Mouse (Mus musculus): ENCODE measurements at regions not wholly inside any gene's neighbourhood (a gene's known extent, or its start where the extent isn't known, plus 50 kb on each side); places are given as distances from the start of the nearest gene placed in this dataset.

GRCm38 (mm10) chr17:52196811-52197210 lies 363.7 kb upstream of the Satb1 start:
- Histone ChIP-seq H3K79me2 (ENCODE audit: control insufficient read depth, insufficient read depth, low read length, poor library complexity) (no peaks in the 10 kb centered on the region), H3K4me3 (ENCODE audit: control insufficient read depth in 1 of 2, insufficient read depth in 1 of 2, low read depth in 2 of 2, low read length in 2 of 2) (no peak overlapping the region), H3K4me1 (ENCODE audit: control insufficient read depth in 1 of 2, insufficient read depth in 2 of 2, low read length in 2 of 2) (no peaks in the 10 kb centered on the region), H3K27me3 (ENCODE audit: control insufficient read depth in 1 of 2, insufficient read depth in 2 of 2, low read length in 2 of 2) (no peaks in the 10 kb centered on the region), H3K27ac (ENCODE audit: control insufficient read depth, low read depth, low read length) (no peak overlapping the region), H3K9me3 (replicated peaks; ENCODE audit: insufficient read depth, low read length) (no peaks in the 10 kb centered on the region), H3K9ac (ENCODE audit: control insufficient read depth, low read depth, low read length, poor library complexity, severe bottlenecking) (no peak overlapping the region), H3K36me3 (ENCODE audit: control insufficient read depth in 1 of 2, insufficient read depth in 2 of 2, low read length in 2 of 2) (no peaks in the 10 kb centered on the region)
- DNase-seq (ENCODE audit: low read depth, low spot score): no peak
- TF ChIP-seq ELF1 (IDR thresholded peaks at IDR 0.05; ENCODE audit: low read depth, low read length) (no peak), SIN3A (IDR thresholded peaks at IDR 0.05; ENCODE audit: low read length) (no peak), MYC (IDR thresholded peaks at IDR 0.05; ENCODE audit: low read depth, low read length) (no peak), UBTF (IDR thresholded peaks at IDR 0.05; ENCODE audit: borderline replicate concordance, insufficient read depth, low read depth, low read length) (no peak), POLR2AphosphoS5 (IDR thresholded peaks at IDR 0.05; ENCODE audit: borderline replicate concordance, low read depth, low read length) (no peak), HCFC1 (IDR thresholded peaks at IDR 0.05; ENCODE audit: low read depth, low read length) (no peak), ZNF384 (IDR thresholded peaks at IDR 0.05; ENCODE audit: low read depth, low read length) (no peak)

GRCm38 (mm10) chr17:52195804-52196203 lies 362.7 kb upstream of the Satb1 start:
- Histone ChIP-seq H3K27me3 (ENCODE audit: control insufficient read depth in 1 of 2, insufficient read depth in 2 of 2, low read length in 2 of 2) (no peaks in the 10 kb centered on the region), H3K4me3 (ENCODE audit: control insufficient read depth in 1 of 2, insufficient read depth in 1 of 2, low read depth in 2 of 2, low read length in 2 of 2) (no peak overlapping the region), H3K79me2 (ENCODE audit: control insufficient read depth, insufficient read depth, low read length, poor library complexity) (no peaks in the 10 kb centered on the region), H3K36me3 (ENCODE audit: control insufficient read depth in 1 of 2, insufficient read depth in 2 of 2, low read length in 2 of 2) (no peaks in the 10 kb centered on the region), H3K9me3 (replicated peaks; ENCODE audit: insufficient read depth, low read length) (no peaks in the 10 kb centered on the region), H3K9ac (ENCODE audit: control insufficient read depth, low read depth, low read length, poor library complexity, severe bottlenecking) (no peak overlapping the region), H3K27ac (ENCODE audit: control insufficient read depth, low read depth, low read length) (no peak overlapping the region), H3K4me1 (ENCODE audit: control insufficient read depth in 1 of 2, insufficient read depth in 2 of 2, low read length in 2 of 2) (no peaks in the 10 kb centered on the region)
- no peak for TF ChIP-seq ZNF384 (IDR thresholded peaks at IDR 0.05; ENCODE audit: low read depth, low read length)
- no peak for TF ChIP-seq ZC3H11A (IDR thresholded peaks at IDR 0.05; ENCODE audit: low read depth, low read length)
- no peak for TF ChIP-seq MAX (IDR thresholded peaks at IDR 0.05; ENCODE audit: low read length)
- TF ChIP-seq ZMIZ1 (IDR thresholded peaks at IDR 0.05; ENCODE audit: low read depth, low read length): no peak
- TF ChIP-seq MAZ (IDR thresholded peaks at IDR 0.05; ENCODE audit: low read depth, low read length): no peak
- DNase-seq (ENCODE audit: low read depth, low spot score): no peak

GRCm38 (mm10) chr17:52191064-52191682 lies 358.1 kb upstream of the Satb1 start:
- DNase-seq (ENCODE audit: low read depth, low spot score): no peak
- H3K79me2 ChIP-seq (ENCODE audit: control insufficient read depth, insufficient read depth, low read length, poor library complexity): no peaks in the 10 kb centered on the region
- no peaks in the 10 kb centered on the region for H3K9me3 ChIP-seq (replicated peaks; ENCODE audit: insufficient read depth, low read length)
- H3K27ac ChIP-seq (ENCODE audit: control insufficient read depth, low read depth, low read length): no peak overlapping the region
- H3K9ac ChIP-seq (ENCODE audit: control insufficient read depth, low read depth, low read length, poor library complexity, severe bottlenecking): no peak overlapping the region
- H3K36me3 ChIP-seq (ENCODE audit: control insufficient read depth in 1 of 2, insufficient read depth in 2 of 2, low read length in 2 of 2): no peaks in the 10 kb centered on the region
- no peaks in the 10 kb centered on the region for H3K27me3 ChIP-seq (ENCODE audit: control insufficient read depth in 1 of 2, insufficient read depth in 2 of 2, low read length in 2 of 2)
- no peaks in the 10 kb centered on the region for H3K4me1 ChIP-seq (ENCODE audit: control insufficient read depth in 1 of 2, insufficient read depth in 2 of 2, low read length in 2 of 2)
- TF ChIP-seq E2F4 (IDR thresholded peaks at IDR 0.05; ENCODE audit: borderline replicate concordance, low read depth, low read length) (no peak), TCF12 (IDR thresholded peaks at IDR 0.05; ENCODE audit: low read depth, low read length) (no peak), HCFC1 (IDR thresholded peaks at IDR 0.05; ENCODE audit: low read depth, low read length) (no peak), CHD1 (IDR thresholded peaks at IDR 0.05; ENCODE audit: low read depth, low read length) (no peak), RCOR1 (IDR thresholded peaks at IDR 0.05; ENCODE audit: low read depth, low read length) (no peak), MEF2A (IDR thresholded peaks at IDR 0.05; ENCODE audit: extremely low read depth, insufficient replicate concordance, low read depth, low read length, poor library complexity, severe bottlenecking) (no peak), BHLHE40 (IDR thresholded peaks at IDR 0.05; ENCODE audit: borderline replicate concordance, low read depth, low read length) (no peak), USF2 (IDR thresholded peaks at IDR 0.05; ENCODE audit: borderline replicate concordance in 1 of 2, insufficient read depth in 1 of 2, low read depth in 1 of 2, low read length in 2 of 2) (no peak), CTCF (IDR thresholded peaks at IDR 0.05 in 2 of 3, conservative IDR thresholded peaks at IDR 0.05 in 1 of 3; ENCODE audit: control insufficient read depth in 1 of 3, insufficient read depth in 1 of 3, low read depth in 2 of 3, low read length in 3 of 3, poor library complexity in 1 of 3, severe bottlenecking in 1 of 3) (no peak), CHD2 (IDR thresholded peaks at IDR 0.05; ENCODE audit: low read length) (no peak), ZMIZ1 (IDR thresholded peaks at IDR 0.05; ENCODE audit: low read depth, low read length) (no peak)
- H3K4me3 ChIP-seq (ENCODE audit: control insufficient read depth in 1 of 2, insufficient read depth in 1 of 2, low read depth in 2 of 2, low read length in 2 of 2): no peak overlapping the region
